Mouse (Mus musculus) G1E (cell line): Measurements from ENCODE around the gene Dhrs1.

ENCODE experiments used
- CTCF ChIP-seq: IDR thresholded peaks from 2 replicates; pipeline ENCODE4 v1.5.1; 2012; ENCODE audit warnings: low read depth, low read length, inconsistent platforms, mixed read lengths
- GATA1 ChIP-seq: IDR thresholded peaks from 2 replicates; pipeline ENCODE4 v1.6.1; 2012; ENCODE audit warnings: borderline replicate concordance, low read length, inconsistent platforms, mixed read lengths
- GATA2 ChIP-seq: IDR thresholded peaks from 2 replicates; pipeline ENCODE4 v1.6.1; 2012; ENCODE audit warnings: low read depth, low read length, inconsistent platforms, borderline replicate concordance
- POLR2AphosphoS5 ChIP-seq: IDR thresholded peaks from 2 replicates; pipeline ENCODE4 v1.6.1; 2012; ENCODE audit warnings: low read depth, low read length, inconsistent platforms; ENCODE audit not compliant: insufficient replicate concordance
- TAL1 ChIP-seq: conservative IDR thresholded peaks from 2 replicates; pipeline ENCODE4 v1.6.1; 2012; ENCODE audit warnings: low read depth, low read length, inconsistent platforms, mixed read lengths

DNA sequence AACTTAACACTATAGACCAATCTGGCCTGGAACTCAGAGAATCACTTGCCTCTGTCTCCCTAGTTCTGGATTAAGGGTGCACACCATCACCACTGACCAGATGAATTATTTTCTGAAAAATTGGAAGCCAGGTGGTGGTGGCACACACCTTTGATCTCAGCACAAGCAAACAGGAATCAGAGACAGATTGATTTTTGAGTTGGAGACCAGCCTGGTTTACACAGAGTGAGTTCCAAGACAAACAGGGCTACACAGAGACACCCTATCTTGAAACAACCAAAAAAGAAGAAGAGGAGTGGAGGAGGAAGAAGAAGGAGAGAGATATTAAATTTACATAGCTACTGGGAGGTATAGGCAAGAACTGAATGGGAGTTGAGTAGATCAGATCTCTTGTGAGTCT lies 19.2 kb downstream of the Dhrs1 start:
- TF ChIP-seq CTCF (no peak), GATA1 (no peak), TAL1 (no peak), POLR2AphosphoS5 (no peak), GATA2 (no peak)
